Mouse (Mus musculus): ENCODE data around the gene 4930469K13Rik.

Gene 4930469K13Rik

GRCm38 (mm10) chr11:34034008-34034505 lies 64.3 kb downstream of the 4930469K13Rik start:
- no peak for DNase-seq

GRCm38 (mm10) chr11:34031015-34031805 lies 67.1 kb downstream of the 4930469K13Rik start:
- DNase-seq, result no peak

DNA sequence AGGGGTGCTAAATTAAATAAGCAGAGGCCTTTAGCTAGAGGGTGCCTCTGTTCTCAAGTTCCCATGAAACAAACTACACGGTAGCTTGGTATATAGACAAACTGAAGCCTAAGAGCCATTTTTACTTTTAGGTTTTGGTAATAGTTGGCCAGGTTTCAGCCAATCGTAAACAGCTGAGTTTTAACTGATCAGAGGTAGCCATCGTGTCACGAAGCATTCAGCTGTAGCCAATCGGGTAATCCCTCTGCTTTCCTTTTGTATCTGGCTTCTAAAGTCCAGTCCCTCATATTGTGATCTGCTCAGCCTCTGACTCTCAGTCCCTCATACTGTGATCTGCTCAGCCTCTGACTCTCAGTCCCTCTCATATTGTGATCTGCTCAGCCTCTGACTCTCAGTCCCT lies 68.7 kb downstream of the 4930469K13Rik start:
- no peak for DNase-seq

DNA sequence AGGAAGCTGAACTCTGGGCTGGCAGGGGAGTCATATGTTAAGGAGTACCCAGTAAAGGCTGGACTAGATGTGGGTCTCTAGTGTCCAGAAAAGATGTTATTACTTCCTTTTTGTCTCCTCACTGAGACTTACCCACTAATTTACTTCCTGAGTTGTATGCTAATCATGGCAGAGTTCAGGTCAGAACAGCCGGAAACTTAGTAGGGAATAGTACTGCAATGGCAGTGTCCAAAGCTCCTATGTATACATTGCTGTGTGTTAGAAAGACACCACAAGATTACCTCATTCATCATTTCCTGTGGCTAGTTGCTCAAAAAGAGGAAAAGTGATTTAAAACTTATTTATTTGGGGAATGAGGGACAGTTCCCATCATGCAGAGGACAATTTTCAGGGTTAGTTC lies 73.3 kb downstream of the 4930469K13Rik start:
- DNase-seq, result no peak

DNA sequence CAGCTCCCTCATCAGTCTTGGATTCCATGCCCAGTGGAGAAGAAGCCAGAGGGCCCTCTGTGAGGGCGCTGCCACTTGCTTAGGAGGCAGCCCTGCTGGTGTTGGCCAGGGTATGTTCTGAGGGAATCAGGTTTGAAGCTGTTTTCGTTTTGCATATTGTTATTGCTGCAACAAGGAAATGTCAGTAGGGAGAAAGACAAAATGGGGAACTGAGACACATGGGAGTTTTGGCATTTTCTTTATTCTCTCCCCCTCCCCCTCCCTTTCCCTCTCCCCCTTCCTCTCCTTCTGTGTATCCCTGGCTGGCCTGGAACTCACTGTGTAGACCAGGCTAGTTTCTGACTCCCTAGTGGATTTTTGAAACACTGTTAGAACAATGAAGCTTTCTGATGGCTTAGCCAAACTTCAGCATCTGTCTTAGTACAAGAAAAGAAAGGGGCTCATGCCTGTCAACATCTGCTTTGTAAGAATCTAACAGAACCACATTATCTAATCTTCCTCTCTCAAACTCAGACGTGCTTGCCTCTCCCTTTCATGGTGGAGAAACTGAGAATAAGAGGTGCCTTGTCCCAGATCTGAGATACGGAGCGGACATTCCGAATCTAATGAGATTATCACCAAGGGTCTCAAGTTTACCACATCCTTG lies 86.2 kb downstream of the 4930469K13Rik start:
- no peak for DNase-seq

- no peak for DNase-seq
Observed at GRCm38 (mm10) chr11:34010859-34011172, 87.5 kb downstream of the 4930469K13Rik start.

DNA sequence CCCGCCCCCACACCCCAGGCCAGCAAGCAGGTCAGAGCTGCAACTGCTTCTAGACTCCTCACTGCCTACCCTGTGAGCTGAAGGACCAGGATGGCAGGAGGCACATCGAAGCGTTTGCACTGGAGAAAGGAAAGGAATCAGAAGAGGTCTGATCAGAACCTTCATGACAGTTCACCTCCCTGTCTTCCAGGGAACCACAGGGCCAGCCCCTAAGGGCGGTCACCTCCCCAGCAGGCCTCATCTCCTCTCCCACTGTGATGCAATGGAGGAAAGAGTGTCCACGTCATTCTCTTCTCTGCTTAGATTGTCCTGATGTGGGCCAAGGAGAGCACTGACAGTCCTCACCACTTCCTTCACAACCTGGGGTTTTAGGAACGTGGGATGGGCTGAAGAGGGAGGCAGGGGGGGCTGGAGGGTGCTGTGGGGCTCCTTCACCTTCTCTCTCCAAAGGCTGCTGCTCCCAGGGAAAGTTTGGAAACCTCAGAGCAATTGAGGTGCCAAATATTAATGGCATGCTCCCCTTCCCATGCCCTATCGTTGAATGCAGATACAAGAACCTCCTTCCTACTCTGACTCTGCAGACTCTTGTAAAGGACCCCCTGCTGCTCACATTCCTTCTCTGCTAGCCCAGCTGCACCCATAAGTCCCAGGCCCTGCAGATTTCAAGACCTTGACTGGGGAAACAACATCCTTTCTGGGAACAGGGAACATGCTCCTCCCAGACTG lies 88.1 kb downstream of the 4930469K13Rik start:
- no peak for DNase-seq

DNA sequence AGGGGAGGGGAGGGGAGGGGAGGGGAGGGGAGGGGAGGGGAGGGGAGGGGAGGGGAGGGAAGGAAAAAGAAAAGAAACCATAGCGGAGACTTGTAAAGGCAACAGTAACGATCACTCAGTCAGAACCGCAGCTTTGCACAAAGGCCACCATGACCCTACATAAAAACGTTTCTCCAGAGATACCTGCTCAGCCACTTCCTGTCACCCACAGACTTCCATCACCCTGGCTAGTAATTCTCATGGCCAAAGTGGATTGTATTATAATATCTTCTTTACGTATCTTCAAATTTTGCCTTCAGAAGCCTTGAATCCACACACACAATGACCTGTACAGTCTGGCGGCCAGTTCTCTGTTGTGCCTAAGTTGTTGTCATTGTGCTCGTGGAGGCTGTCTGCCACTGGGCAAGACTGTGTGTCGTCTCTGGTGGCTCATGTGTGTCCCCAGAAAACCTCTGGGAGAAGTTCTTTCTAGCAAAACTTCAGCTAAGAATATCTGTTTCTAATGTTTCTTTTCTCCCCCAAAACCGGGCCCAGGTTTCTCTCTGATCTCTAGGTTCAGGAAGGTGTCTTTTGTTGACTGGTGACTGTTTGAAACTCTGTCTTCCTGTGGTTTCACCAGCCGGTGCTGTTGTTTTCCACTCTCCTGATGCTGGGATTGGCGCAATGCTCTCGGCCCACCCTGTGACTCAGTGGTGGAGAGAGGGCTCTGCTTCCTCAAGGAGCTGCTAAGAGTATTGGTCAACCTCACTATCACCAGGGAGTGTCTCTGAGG lies 88.9 kb downstream of the 4930469K13Rik start:
- no peak for DNase-seq

GRCm38 (mm10) chr11:34008702-34009101 lies 89.7 kb downstream of the 4930469K13Rik start:
- DNase-seq, result peak; percentile 12

DNA sequence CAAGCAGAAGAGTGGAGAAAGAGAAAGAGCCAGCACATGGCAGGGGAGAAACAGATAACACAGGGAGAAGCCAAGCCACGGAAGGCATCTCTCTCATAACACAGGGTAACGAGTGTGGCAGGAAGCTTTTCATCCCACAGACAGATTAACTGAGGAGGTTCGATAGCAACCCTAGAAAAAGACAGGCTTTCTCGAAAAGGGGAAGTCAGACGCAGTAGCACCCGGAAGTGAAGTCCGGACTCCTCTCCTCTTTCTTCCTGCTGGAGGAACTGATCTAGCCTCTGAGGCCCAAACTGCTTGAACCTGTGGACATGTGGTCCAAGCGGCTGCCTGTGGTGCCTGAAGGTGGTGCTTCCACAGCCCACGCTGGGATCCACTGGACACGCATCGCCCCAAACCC lies 90.1 kb downstream of the 4930469K13Rik start:
- no peak for DNase-seq

GRCm38 (mm10) chr11:34007616-34008015 lies 90.7 kb downstream of the 4930469K13Rik start:
- DNase-seq, result no peak

- DNase-seq, result no peak
Observed at GRCm38 (mm10) chr11:34002593-34002965, 95.8 kb downstream of the 4930469K13Rik start.

- DNase-seq, result no peak
Observed at GRCm38 (mm10) chr11:34001938-34002592, 96.3 kb downstream of the 4930469K13Rik start.

GRCm38 (mm10) chr11:34000416-34000815 lies 97.9 kb downstream of the 4930469K13Rik start:
- DNase-seq, result no peak

DNA sequence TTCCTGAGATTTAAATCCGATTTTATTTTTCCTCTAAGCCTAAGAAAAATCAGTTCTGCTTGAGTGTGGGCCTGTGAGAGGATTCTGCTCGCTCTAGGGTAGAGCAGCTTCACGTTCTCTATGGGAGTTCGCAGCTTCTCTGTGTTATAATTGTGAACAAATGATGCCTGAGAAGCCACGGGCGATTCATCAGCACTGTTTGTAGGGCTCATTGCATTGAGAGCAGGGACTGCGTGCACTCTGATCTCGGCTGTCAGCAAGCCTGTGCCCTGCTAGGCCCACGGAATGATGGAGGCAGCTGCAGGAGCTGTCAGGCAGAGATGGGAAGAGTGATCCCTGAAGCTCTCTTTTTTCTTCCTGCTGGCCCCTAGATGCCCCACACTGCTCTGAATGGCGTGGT lies 100.1 kb downstream of the 4930469K13Rik start:
- DNase-seq, result no peak

DNA sequence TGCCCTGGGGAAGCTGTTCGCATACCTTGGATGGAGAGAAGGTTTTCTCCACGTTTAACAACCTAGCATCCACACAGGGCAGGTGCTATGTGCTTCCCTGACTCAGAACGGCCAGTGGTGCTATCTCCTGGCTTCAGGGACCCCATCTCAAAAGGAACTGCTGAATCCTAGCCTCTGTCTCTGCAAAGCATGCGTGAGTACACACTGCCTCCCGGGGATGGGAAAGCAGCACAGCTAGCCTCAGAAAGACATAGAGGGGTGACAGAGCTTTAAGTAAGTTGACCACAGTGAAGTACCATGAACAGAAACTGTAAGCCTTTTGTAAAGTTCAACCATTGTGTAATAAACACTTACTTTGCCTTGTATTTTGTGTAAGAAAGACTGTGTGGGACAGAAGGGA lies 104.9 kb downstream of the 4930469K13Rik start:
- no peak for DNase-seq

GRCm38 (mm10) chr11:33992938-33993337 lies 105.4 kb downstream of the 4930469K13Rik start, which contains the start of gene Kcnip1:
Gene Kcnip1 (minus strand): TSS chr11:33993152.
- peak; percentile 23 for DNase-seq

- DNase-seq, result no peak
Observed at GRCm38 (mm10) chr11:33990002-33990401, 108.4 kb downstream of the 4930469K13Rik start.

DNA sequence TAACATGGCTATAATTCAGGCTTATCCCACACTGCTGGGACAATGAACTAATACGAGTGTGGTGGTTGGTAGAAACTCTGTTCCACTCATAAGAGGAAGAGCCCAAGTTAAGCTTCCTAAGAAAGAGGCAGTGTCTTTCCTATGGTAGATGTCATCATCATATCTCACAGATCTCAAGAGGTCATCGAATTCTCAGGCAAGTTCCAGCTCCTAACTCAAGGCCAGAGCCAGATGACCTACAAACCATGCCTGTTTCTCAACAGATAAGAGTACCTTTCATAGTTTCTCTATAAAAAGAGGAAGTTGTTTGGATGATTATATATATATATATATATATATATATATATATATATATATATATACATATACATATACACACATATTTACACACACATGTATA lies 111.8 kb downstream of the 4930469K13Rik start:
- no peak for DNase-seq

DNA sequence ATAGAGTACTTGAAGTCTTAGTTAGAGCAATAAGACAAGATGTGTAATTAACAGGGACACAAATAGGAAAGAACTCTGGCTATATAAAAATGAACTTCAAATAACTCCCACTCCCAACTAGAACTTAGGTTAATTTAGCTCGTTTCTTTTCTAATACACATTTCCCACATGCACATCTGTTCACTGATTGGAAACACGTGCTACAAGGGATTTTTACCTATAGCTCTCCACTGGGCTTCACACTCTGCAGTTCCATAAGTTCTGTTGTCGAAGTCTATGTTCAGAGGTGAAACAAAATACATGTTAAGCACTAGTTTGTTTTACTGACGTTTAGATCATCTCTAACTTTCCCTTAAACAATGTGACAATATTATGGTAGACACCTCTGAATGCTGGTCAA lies 118.2 kb downstream of the 4930469K13Rik start:
- no peak for DNase-seq

DNA sequence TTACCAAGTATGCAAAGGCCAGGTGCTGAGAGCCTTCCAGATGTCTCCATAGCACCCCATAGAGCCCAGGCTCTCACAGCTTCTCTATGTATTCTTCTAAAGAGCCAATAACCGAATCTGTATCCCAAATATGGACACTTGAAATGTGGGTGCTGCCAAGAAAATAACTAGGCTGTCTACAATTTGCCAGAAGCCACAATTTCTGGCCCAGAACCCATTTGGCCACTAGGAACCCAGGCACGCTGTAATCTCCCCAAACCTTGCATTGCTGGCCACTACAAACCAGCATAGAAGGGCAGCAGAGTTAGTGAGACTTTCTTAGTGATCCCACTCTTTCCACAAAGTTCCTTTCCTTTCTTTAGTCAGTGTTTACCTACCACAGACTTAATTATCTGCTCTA lies 123.2 kb downstream of the 4930469K13Rik start:
- no peak for DNase-seq

DNA sequence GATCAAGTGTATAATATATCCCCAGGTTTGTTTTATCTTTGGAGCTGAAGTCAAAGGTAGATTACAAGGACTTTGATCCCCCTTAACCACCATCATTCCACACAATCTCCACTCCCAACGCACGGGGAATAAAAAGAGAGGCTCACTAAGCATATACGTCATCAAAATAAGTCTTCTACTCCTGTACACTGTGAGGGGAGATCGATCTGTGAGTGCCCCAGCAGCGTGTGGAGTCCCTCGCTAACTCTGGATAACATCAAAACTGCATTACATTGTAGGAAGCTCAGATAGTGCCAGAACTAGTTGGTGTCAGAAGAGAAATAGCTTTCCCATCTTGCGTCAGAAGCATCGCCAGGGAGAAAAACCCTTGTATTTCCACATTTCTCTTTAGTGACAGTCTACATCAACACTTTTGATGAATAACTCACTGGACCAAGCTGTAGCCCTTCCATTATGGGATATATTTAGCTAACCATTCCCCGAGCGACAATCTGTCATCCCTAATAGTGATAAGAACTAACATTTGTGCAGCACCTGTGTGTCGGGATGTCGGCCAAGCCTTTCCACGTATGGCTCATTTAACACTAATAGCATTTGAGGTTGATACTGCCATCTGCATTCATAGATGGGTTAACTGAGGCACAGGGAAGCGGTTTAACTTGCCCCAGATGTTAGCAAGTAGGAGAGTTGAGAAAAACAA lies 123.9 kb downstream of the 4930469K13Rik start:
- DNase-seq, result no peak

Data from cerebellum, adult 9-11 months (tissue).